9 mouse cellular contexts compared by ENCODE assay signal in genomic region chr1:120963477-120964178, GRCm38 (mm10).
DNase-seq lines count a peak whose midpoint lies in the region; ATAC-seq lines count a peak whose summit lies in the region.
"Had no signal": no experiment of that assay in that cellular context is flagged by ENCODE, and none has a peak within 500 bp of the region (broad histone marks: within the 10 kb centered on the region; RNA-seq: fewer than 3 reads in every experiment).

No protein-coding gene starts in this region.

- peak; percentile 75; the same call in 1 of the 2 replicates for ATAC-seq in embryonic facial prominence, embryonic 14.5 days (ENCODE audit: low read depth)
- ATAC-seq in intestine, embryonic 14.5 days (replicated peaks; ENCODE audit: low FRiP score, low TSS enrichment, low read depth): peak; percentile 76
- ATAC-seq in neural tube, embryonic 13.5 days (ENCODE audit: low read depth): peak; percentile 72; the same call in 1 of the 2 replicates

- peak overlapping the region; percentile 35 for H3K4me3 ChIP-seq in embryonic facial prominence, embryonic 14.5 days (ENCODE audit: low read depth, low read length)
- peak overlapping the region; percentile 23 for H3K4me3 ChIP-seq in intestine, embryonic 14.5 days (ENCODE audit: low read depth, low read length)
- peak overlapping the region; percentile 24 for H3K4me3 ChIP-seq in neural tube, embryonic 13.5 days

- no peak overlapping the region for H3K27ac ChIP-seq in embryonic facial prominence, embryonic 14.5 days (replicated peaks; ENCODE audit: low read depth, low read length)
- no peak overlapping the region for H3K27ac ChIP-seq in intestine, embryonic 14.5 days (ENCODE audit: low read depth)
- H3K27ac ChIP-seq in neural tube, embryonic 13.5 days (replicated peaks): no peak overlapping the region

- H3K27me3 ChIP-seq in embryonic facial prominence, embryonic 14.5 days (replicated peaks; ENCODE audit: control insufficient read depth, insufficient read depth, low read length): no peaks in the 10 kb centered on the region
- H3K27me3 ChIP-seq in intestine, embryonic 14.5 days (replicated peaks; ENCODE audit: control insufficient read depth, insufficient read depth, low read length): peaks cover 8% of the 10 kb centered on the region
- no peaks in the 10 kb centered on the region for H3K27me3 ChIP-seq in neural tube, embryonic 13.5 days

- WGBS in embryonic facial prominence, embryonic 14.5 days: 26% methylated on average over 14 of the region's 14 CpGs
- WGBS in intestine, embryonic 14.5 days: 25% methylated on average over 14 of the region's 14 CpGs
- 33% methylated on average over 14 of the region's 14 CpGs for WGBS in neural tube, embryonic 13.5 days

- peak overlapping the region; percentile 63 for H3K4me2 ChIP-seq in embryonic facial prominence, embryonic 14.5 days (ENCODE audit: low read depth, low read length)
- H3K4me2 ChIP-seq in intestine, embryonic 14.5 days (ENCODE audit: low read length): peak overlapping the region; percentile 43
- peak overlapping the region; percentile 49 for H3K4me2 ChIP-seq in neural tube, embryonic 13.5 days

- peak; percentile 11 for DNase-seq in kidney, postnatal 4 days
- DNase-seq in kidney, postnatal 25 days: no peak
- DNase-seq in embryonic facial prominence, embryonic 14.5 days (ENCODE audit: low spot score): peak; percentile 65
- peak; percentile 60 for DNase-seq in intestine, embryonic 14.5 days (ENCODE audit: low spot score)
- no peak for DNase-seq in thymus, postnatal 4 days
- DNase-seq in cerebellum, adult 8-10 months: no peak
- DNase-seq in kidney, adult 18-20 months: no peak

- H3K9ac ChIP-seq in embryonic facial prominence, embryonic 14.5 days (ENCODE audit: low read depth, low read length): peak overlapping the region; percentile 48
- no peak overlapping the region for H3K9ac ChIP-seq in intestine, embryonic 14.5 days (ENCODE audit: low read length)
- H3K9ac ChIP-seq in neural tube, embryonic 13.5 days: peak overlapping the region; percentile 34; the same call in 1 of the 2 replicates

- H3K36me3 ChIP-seq in embryonic facial prominence, embryonic 14.5 days (ENCODE audit: control insufficient read depth, insufficient read depth, low read length): no peaks in the 10 kb centered on the region
- H3K36me3 ChIP-seq in intestine, embryonic 14.5 days (ENCODE audit: control insufficient read depth, insufficient read depth, low read length): no peaks in the 10 kb centered on the region
- H3K36me3 ChIP-seq in neural tube, embryonic 13.5 days: no peaks in the 10 kb centered on the region
- H3K36me3 ChIP-seq: G1E had no signal

- no peaks in the 10 kb centered on the region for H3K9me3 ChIP-seq in embryonic facial prominence, embryonic 14.5 days (ENCODE audit: control insufficient read depth, low read length)
- H3K9me3 ChIP-seq in intestine, embryonic 14.5 days (ENCODE audit: control insufficient read depth, low read length): no peaks in the 10 kb centered on the region
- no peaks in the 10 kb centered on the region for H3K9me3 ChIP-seq in neural tube, embryonic 13.5 days

- H3K4me1 ChIP-seq in embryonic facial prominence, embryonic 14.5 days (ENCODE audit: control insufficient read depth, insufficient read depth, low read length): peaks cover 6% of the 10 kb centered on the region; the same call in 1 of the 2 replicates
- no peaks in the 10 kb centered on the region for H3K4me1 ChIP-seq in intestine, embryonic 14.5 days (replicated peaks; ENCODE audit: control insufficient read depth, insufficient read depth, low read length)
- H3K4me1 ChIP-seq in neural tube, embryonic 13.5 days (replicated peaks): peaks cover 5% of the 10 kb centered on the region

Comparison
In these comparisons a context has a peak if more than half of its experiments do, and no peak if none do; other contexts are left out.
1. DNase-seq: peak in kidney, postnatal 4 days (2 of 2), embryonic facial prominence, embryonic 14.5 days (single experiment) and intestine, embryonic 14.5 days (single experiment); none in kidney, postnatal 25 days (0 of 2), thymus, postnatal 4 days (single experiment), cerebellum, adult 8-10 months (single experiment) and kidney, adult 18-20 months (single experiment).
2. Peak in every context shown above with its lines, with median percentiles within 50 percentile points of each other: ATAC-seq, H3K4me2 ChIP-seq and H3K4me3 ChIP-seq.